Mouse (Mus musculus) c-Kit-negative CD71-positive TER-119-positive erythroid progenitor cells, embryonic 14.5 days (primary cell): ENCODE results near the gene Atf7.

Experiments used
- DNase-seq: peaks from one replicate; pipeline ENCODE4 v3.0.0-alpha.2; 2013; ENCODE audit warnings: low read depth, low spot score

Gene Atf7

DNA sequence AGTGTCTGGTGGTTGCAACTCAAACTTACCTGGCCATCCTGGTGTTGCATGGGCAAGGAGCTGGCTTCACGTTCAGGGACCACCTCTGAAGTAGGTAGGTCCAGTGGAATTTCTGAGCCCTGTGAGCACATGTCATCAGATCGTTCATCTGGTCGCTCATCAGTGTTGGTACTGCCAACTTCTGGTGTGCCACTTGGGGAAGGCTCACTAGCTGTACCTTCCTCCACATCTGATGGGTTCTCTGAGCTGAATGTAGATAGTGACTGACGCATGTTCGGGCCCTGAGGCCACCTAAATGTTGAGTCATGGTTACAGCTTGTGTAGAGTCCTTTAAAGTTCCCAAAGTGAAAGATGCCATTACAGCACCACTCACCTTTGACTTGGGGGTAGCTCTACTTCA lies 124.8 kb downstream of the Atf7 start:
- DNase-seq = no peak

DNA sequence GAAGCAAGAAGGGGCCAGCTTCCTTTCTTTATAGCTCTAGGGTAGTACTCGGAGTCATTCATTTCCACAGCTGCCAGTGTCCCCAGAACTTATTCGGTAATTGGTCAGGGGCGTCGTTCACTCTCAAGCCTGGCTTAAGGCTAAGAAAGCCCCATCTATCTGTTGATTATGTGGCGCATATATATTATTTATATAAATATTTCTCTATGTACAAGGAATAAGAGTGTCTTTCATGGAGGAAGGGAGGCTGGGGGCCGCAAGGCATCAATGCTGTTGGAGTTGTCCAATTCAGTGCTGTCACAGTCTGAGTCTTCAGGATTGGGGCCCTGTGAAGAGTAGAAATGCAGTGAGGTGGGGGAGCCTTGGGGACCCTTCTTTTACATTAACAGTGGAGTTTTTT lies 125.4 kb downstream of the Atf7 start:
- no peak for DNase-seq

DNA sequence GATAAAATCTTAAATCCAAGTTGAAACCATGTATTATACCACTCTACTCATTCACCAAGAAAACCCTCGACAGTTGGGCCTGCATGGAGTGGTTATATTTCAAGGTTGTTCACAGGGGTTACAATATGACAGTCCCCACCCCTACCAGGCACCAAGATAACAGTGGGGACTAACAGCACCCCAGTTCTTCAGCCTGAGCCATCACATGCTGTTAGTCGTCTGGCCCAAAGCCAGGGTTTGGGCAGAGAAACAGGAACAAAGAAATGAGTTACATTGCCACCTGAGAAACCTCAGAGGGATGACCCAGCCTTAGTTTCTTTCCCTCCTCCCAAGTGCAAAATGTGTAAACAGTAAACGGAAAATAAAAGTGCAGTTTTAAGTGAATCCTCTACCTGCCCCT lies 125.9 kb downstream of the Atf7 start:
- no peak for DNase-seq

DNA sequence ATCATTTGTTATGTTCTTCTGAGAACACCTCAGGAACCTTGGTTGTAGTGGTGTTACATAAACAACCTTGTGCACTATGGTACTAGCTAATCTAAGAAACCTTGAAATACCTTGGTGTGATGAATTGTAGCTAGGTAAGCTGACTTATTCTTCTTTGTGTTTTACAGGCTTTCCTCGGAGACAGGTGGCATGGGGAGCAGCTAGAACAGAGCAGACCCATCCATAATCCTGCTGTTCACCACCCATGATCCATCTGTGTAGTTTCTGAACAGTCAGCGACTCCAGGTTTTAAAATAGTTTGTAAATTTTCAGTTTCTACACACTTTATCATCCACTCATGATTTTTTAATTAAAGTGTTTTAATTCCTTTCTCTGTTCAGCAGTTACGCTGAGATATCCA lies 126.9 kb downstream of the Atf7 start:
- no peak for DNase-seq

DNA sequence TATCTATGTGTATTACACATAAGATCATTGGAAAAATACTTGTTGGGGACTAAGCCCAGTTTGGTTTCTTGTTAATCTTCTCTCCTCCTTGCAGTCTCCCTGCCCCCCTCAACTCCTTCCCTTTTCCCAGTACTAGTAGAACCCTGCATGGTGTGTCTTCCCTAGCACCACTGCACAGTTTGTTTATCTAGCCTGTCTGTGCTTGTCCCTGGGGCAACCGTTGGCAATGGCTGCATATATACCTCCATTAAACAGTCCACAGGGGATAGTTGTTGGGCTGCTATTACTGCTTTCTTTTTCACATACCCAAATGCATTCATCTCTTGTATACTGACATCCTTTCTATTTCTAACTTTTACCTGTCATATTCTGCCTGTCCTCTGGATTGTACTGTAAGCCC lies 137.6 kb downstream of the Atf7 start:
- DNase-seq = no peak

DNA sequence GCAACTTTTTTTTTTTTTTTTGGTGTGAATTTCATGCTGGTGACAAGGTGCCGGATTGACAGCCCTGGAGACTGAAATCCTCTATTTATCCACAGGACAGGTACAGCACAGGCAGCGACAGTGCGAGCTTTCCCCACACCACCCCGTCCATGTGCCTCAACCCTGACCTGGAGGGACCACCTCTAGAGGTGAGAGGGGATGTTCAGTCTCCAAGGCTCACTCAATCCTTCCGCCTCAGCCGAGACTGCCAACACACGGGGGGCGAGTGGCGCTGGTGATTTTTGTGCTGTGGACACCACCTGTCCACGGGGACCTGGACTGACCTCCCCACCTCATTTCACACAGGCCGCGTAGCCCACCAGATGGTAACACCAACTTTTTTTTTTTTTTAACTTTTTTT lies 139.4 kb downstream of the Atf7 start:
- no peak for DNase-seq

DNA sequence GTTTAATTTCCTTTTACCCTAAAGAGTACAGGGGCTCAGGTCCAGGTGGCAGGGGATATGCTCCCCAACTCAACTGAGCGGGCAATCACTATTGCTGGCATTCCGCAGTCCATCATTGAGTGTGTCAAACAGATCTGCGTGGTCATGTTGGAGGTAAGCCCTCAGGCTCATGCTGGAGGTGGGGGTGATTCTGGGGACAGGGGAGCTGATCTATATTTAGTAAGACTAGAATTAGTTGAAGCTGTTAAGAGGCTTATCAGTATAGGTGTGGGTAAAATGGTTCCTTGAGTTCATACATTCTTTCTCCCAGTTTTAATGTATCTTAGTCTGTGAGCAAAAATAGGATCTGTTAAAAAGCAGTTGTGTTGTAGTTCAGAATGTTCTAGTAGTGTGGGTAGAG lies 142.1 kb downstream of the Atf7 start:
- no peak for DNase-seq
